Mouse (Mus musculus) gastrocnemius, postnatal 25 days (tissue): ENCODE data around the gene Slc25a35. TPM values are rescaled to one million over a fixed set of nuclear protein-coding genes. Genes with fewer than 3 reads are reported as not detected.
A peak's percentile ranks its signal among the peaks of the same experiment; 100 is the strongest.
"Not testable (repeated sequence)": the region's sequence is repeated elsewhere in the genome, so short reads cannot be mapped to it uniquely, and the experiment has no call there.

Experiments
- DNase-seq: peaks from one replicate; pipeline ENCODE4 v3.0.0; 2022
- long read RNA-seq, 2 experiments: library from polyadenylated mRNA; stranded (forward); transcript quantifications; one replicate each; pipeline ENCODE4 v2.0.0; 2021
- total RNA-seq, 2 experiments: library from RNA; stranded (reverse); gene quantifications; 1 replicate in 1 of 2; 2 replicates in 1 of 2; pipeline ENCODE4 v1.2.3; 2021

Slc25a35 gene
- 1 to 10 TPM; 3.8 to 4.6 TPM for total RNA-seq
- long read RNA-seq, experiment 1, partial matches to known transcripts, result 0 of 9 reads
- long read RNA-seq, experiment 1, other reads (novel, unspliced or antisense), result 5 of 9 reads
- long read RNA-seq, experiment 2, partial matches to known transcripts, result 0 of 7 reads
- long read RNA-seq, experiment 2, other reads (novel, unspliced or antisense), result 5 of 7 reads

- peak; percentile 94 for DNase-seq
Observed at GRCm38 (mm10) chr11:68967337-68968282, at the start of gene Slc25a35. Gene Slc25a35, plus strand, starts transcription at chr11:68968131.

- DNase-seq, result no peak
Observed at GRCm38 (mm10) chr11:68923191-68923590, 44.7 kb upstream of the Slc25a35 start.

- no peak for DNase-seq
Observed at GRCm38 (mm10) chr11:68924749-68925148, 43.2 kb upstream of the Slc25a35 start.

GRCm38 (mm10) chr11:68926981-68927380 lies 41.0 kb upstream of the Slc25a35 start, which contains the start of gene Odf4:
Gene Odf4, minus strand, starts transcription at chr11:68927081.
- DNase-seq, result no peak

GRCm38 (mm10) chr11:68929947-68930346 lies 38.0 kb upstream of the Slc25a35 start:
- no peak for DNase-seq

- DNase-seq, result no peak
Observed at GRCm38 (mm10) chr11:68933885-68934507, 33.9 kb upstream of the Slc25a35 start.

GRCm38 (mm10) chr11:68936951-68937350 lies 31.0 kb upstream of the Slc25a35 start:
- not testable (repeated sequence) for DNase-seq

GRCm38 (mm10) chr11:68939451-68940304 lies 28.3 kb upstream of the Slc25a35 start:
- peak; percentile 89 for DNase-seq

GRCm38 (mm10) chr11:68940516-68940915 lies 27.4 kb upstream of the Slc25a35 start:
- no peak for DNase-seq

- no peak for DNase-seq
Observed at GRCm38 (mm10) chr11:68942731-68943130, 25.2 kb upstream of the Slc25a35 start.

- DNase-seq, result no peak
Observed at GRCm38 (mm10) chr11:68945245-68945644, 22.7 kb upstream of the Slc25a35 start.

- DNase-seq, result no peak
Observed at GRCm38 (mm10) chr11:68946001-68946400, 21.9 kb upstream of the Slc25a35 start.

- DNase-seq, result no peak
Observed at GRCm38 (mm10) chr11:68946806-68947440, 21.0 kb upstream of the Slc25a35 start.

GRCm38 (mm10) chr11:68947542-68947993 lies 20.4 kb upstream of the Slc25a35 start:
- no peak for DNase-seq

GRCm38 (mm10) chr11:68953903-68954302 lies 14.0 kb upstream of the Slc25a35 start:
- no peak for DNase-seq

- no peak for DNase-seq
Observed at GRCm38 (mm10) chr11:68954408-68954807, 13.5 kb upstream of the Slc25a35 start.

GRCm38 (mm10) chr11:68955473-68955872 lies 12.5 kb upstream of the Slc25a35 start:
- DNase-seq, result no peak

GRCm38 (mm10) chr11:68956107-68956506 lies 11.8 kb upstream of the Slc25a35 start:
- peak; percentile 28 for DNase-seq

- no peak for DNase-seq
Observed at GRCm38 (mm10) chr11:68956697-68957096, 11.2 kb upstream of the Slc25a35 start.

- DNase-seq, result no peak
Observed at GRCm38 (mm10) chr11:68957308-68957707, 10.6 kb upstream of the Slc25a35 start, which contains the start of gene Arhgef15. Gene Arhgef15, minus strand, starts transcription at chr11:68957480.

GRCm38 (mm10) chr11:68957971-68958370 lies 10.0 kb upstream of the Slc25a35 start:
- DNase-seq, result no peak
